Mouse (Mus musculus) spleen, adult 2 months (tissue): ENCODE measurements around the gene Bag3.

Experiments
- CTCF ChIP-seq: fragments of 200-500 bp; IDR thresholded peaks from 2 replicates; pipeline ENCODE4 v1.5.1; 2011; ENCODE audit warnings: mild to moderate bottlenecking, inconsistent platforms; ENCODE audit not compliant: insufficient read depth, insufficient read length, insufficient replicate concordance; ENCODE audit errors: extremely low read depth
- POLR2A ChIP-seq: fragments of 200-500 bp; IDR thresholded peaks from 2 replicates; pipeline ENCODE4 v1.6.1; 2011; ENCODE audit warnings: low read depth, low read length, inconsistent platforms

DNA sequence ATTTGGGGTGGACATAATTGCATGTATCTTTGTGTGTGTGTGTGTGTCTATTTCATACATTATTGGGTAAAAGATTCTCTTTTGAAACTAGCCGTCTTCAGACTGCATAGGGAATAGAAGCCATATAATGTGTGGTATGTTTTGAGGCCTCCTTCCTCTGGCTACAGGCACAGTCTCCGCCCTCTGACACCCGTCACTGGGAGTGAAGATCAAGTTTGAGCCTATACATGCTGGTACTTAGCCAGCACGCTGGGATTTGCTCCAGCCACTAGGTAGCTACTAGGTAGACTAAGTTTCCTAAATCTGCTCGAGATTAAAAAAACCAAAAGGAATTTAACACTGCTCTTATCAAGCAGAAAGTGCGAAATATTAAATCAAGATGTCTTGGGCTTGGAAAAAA, 3.2 kb downstream of the Bag3 start:
- no peak for TF ChIP-seq POLR2A
- no peak for TF ChIP-seq CTCF
